Mouse (Mus musculus): ENCODE data around the gene Npas3. TPM values are rescaled to one million over a fixed set of nuclear protein-coding genes. Genes with fewer than 3 reads are reported as not detected.

The Npas3 gene
- 25.1 and 27.9 TPM in 2 replicates for polyA plus RNA-seq (2015; fragmentation: Nextera tagmentation; extraction: Ambion mirVana)

GRCm38 (mm10) chr12:53248101-53248727 is at the start of gene Npas3:
Gene Npas3 (plus strand): TSS chr12:53248677.
- WGBS, result under 1% methylated on average over 56 of the region's 62 CpGs
- H3K36me3 ChIP-seq (ENCODE audit: control insufficient read depth, insufficient read depth, low read length), result no peaks in the 10 kb centered on the region
- peak within 1 kb of the TSS; percentile 90 for H3K27ac ChIP-seq (ENCODE audit: low read length)
- peaks cover 26% of the 10 kb centered on the region for H3K4me1 ChIP-seq (ENCODE audit: control insufficient read depth, insufficient read depth, low read length)
- H3K9ac ChIP-seq (ENCODE audit: low read depth, low read length), result peak within 1 kb of the TSS; percentile 90
- peak within 1 kb of the TSS; percentile 84 for H3K4me3 ChIP-seq (ENCODE audit: low read depth, low read length)
- no peaks in the 10 kb centered on the region for H3K27me3 ChIP-seq (ENCODE audit: control insufficient read depth, insufficient read depth, low read depth, low read length)
- no peaks in the 10 kb centered on the region for H3K9me3 ChIP-seq (replicated peaks; ENCODE audit: control insufficient read depth, low read length, poor library complexity, severe bottlenecking)
- H3K4me2 ChIP-seq (ENCODE audit: low read length), result peak within 1 kb of the TSS; percentile 91
- peak; percentile 77 for ATAC-seq

DNA sequence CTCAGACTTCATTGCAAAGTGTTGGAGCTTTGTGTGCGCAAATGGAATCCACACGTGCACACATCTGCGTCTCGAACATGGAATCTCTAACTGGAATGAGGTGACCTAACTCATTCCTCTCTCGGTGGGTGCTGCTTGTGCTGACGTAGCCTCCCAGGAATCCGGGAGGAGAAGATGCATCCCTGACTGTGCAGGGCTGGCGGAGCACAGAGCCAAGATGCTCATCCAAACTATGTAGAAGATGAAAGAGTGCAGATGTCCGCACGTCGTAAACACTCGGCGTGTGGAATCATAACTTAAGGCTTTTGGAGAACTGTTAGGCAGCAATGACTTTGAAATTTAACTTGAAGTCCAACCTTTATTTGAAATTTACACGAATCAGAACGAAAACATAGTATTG is 31.3 kb upstream of the Npas3 start:
- no peaks in the 10 kb centered on the region for H3K9me3 ChIP-seq (replicated peaks; ENCODE audit: control insufficient read depth, low read length, poor library complexity, severe bottlenecking)
- ATAC-seq, result no peak
- H3K4me1 ChIP-seq (ENCODE audit: control insufficient read depth, insufficient read depth, low read length), result no peaks in the 10 kb centered on the region
- H3K4me2 ChIP-seq (ENCODE audit: low read length), result no peak overlapping the region
- H3K4me3 ChIP-seq (ENCODE audit: low read depth, low read length), result no peak overlapping the region
- no peak overlapping the region for H3K9ac ChIP-seq (ENCODE audit: low read depth, low read length)
- H3K27me3 ChIP-seq (ENCODE audit: control insufficient read depth, insufficient read depth, low read depth, low read length), result no peaks in the 10 kb centered on the region
- 92% methylated on average over 15 of the region's 15 CpGs for WGBS
- H3K36me3 ChIP-seq (ENCODE audit: control insufficient read depth, insufficient read depth, low read length), result no peaks in the 10 kb centered on the region
- H3K27ac ChIP-seq (ENCODE audit: low read length), result no peak overlapping the region

DNA sequence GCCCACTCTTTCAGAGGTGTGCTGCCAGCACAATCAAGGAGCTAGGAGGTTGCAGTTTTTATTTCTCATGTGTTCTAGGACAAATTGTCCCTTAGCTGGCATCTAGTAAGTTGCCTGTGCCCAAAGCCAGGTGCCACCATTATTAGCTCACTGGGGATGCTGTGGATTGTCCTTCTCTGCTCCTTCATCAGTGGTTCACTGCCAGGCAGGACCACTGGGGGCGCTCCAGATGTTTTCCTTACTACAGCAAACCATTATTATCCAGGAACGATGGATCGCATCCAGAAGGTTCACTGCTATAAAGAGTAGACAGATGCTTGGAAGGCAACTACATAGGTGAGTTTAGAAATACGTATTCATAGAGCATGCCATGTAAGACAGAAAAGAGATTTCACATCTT is 25.7 kb upstream of the Npas3 start:
- H3K4me3 ChIP-seq (ENCODE audit: low read depth, low read length), result no peak overlapping the region
- no peak overlapping the region for H3K27ac ChIP-seq (ENCODE audit: low read length)
- no peak for ATAC-seq
- no peaks in the 10 kb centered on the region for H3K9me3 ChIP-seq (replicated peaks; ENCODE audit: control insufficient read depth, low read length, poor library complexity, severe bottlenecking)
- no peak overlapping the region for H3K9ac ChIP-seq (ENCODE audit: low read depth, low read length)
- no peaks in the 10 kb centered on the region for H3K4me1 ChIP-seq (ENCODE audit: control insufficient read depth, insufficient read depth, low read length)
- no peak overlapping the region for H3K4me2 ChIP-seq (ENCODE audit: low read length)
- 70% methylated on average over 4 of the region's 4 CpGs for WGBS
- H3K36me3 ChIP-seq (ENCODE audit: control insufficient read depth, insufficient read depth, low read length), result no peaks in the 10 kb centered on the region
- no peaks in the 10 kb centered on the region for H3K27me3 ChIP-seq (ENCODE audit: control insufficient read depth, insufficient read depth, low read depth, low read length)

- WGBS, result 36% methylated on average over 4 of the region's 4 CpGs
- no peak for ATAC-seq
These were observed 21.1 kb upstream of the Npas3 start for GRCm38 (mm10) chr12:53227356-53227755.

GRCm38 (mm10) chr12:53229419-53229818 is 19.1 kb upstream of the Npas3 start:
- Histone ChIP-seq H3K27ac (ENCODE audit: low read length) (no peak overlapping the region), H3K4me2 (ENCODE audit: low read length) (no peak overlapping the region), H3K27me3 (ENCODE audit: control insufficient read depth, insufficient read depth, low read depth, low read length) (no peaks in the 10 kb centered on the region), H3K36me3 (ENCODE audit: control insufficient read depth, insufficient read depth, low read length) (no peaks in the 10 kb centered on the region), H3K4me3 (ENCODE audit: low read depth, low read length) (no peak overlapping the region), H3K9me3 (replicated peaks; ENCODE audit: control insufficient read depth, low read length, poor library complexity, severe bottlenecking) (no peaks in the 10 kb centered on the region), H3K9ac (ENCODE audit: low read depth, low read length) (no peak overlapping the region), H3K4me1 (ENCODE audit: control insufficient read depth, insufficient read depth, low read length) (no peaks in the 10 kb centered on the region)
- WGBS, result 77% methylated on average over 2 of the region's 2 CpGs
- no peak for ATAC-seq

More at GRCm38 (mm10) chr12:53227356-53227755, 21.1 kb upstream of the Npas3 start:
- no peaks in the 10 kb centered on the region for H3K9me3 ChIP-seq (replicated peaks; ENCODE audit: control insufficient read depth, low read length, poor library complexity, severe bottlenecking)
- no peaks in the 10 kb centered on the region for H3K36me3 ChIP-seq (ENCODE audit: control insufficient read depth, insufficient read depth, low read length)
- no peak overlapping the region for H3K9ac ChIP-seq (ENCODE audit: low read depth, low read length)
- H3K4me2 ChIP-seq (ENCODE audit: low read length), result no peak overlapping the region
- no peak overlapping the region for H3K27ac ChIP-seq (ENCODE audit: low read length)
- H3K4me3 ChIP-seq (ENCODE audit: low read depth, low read length), result no peak overlapping the region
- H3K4me1 ChIP-seq (ENCODE audit: control insufficient read depth, insufficient read depth, low read length), result no peaks in the 10 kb centered on the region
- H3K27me3 ChIP-seq (ENCODE audit: control insufficient read depth, insufficient read depth, low read depth, low read length), result no peaks in the 10 kb centered on the region

- H3K9me3 ChIP-seq (replicated peaks; ENCODE audit: control insufficient read depth, low read length, poor library complexity, severe bottlenecking), result no peaks in the 10 kb centered on the region
- peak overlapping the region; percentile 91 for H3K4me2 ChIP-seq (ENCODE audit: low read length)
- WGBS, result 1% methylated on average over 12 of the region's 12 CpGs
- peak overlapping the region; percentile 57 for H3K9ac ChIP-seq (ENCODE audit: low read depth, low read length)
- H3K4me3 ChIP-seq (ENCODE audit: low read depth, low read length), result peak overlapping the region; percentile 84
- no peak overlapping the region; the same call in 1 of the 2 replicates for H3K27ac ChIP-seq (ENCODE audit: low read length)
- H3K4me1 ChIP-seq (ENCODE audit: control insufficient read depth, insufficient read depth, low read length), result peaks cover 19% of the 10 kb centered on the region
- no peaks in the 10 kb centered on the region for H3K27me3 ChIP-seq (ENCODE audit: control insufficient read depth, insufficient read depth, low read depth, low read length)
- H3K36me3 ChIP-seq (ENCODE audit: control insufficient read depth, insufficient read depth, low read length), result no peaks in the 10 kb centered on the region
- ATAC-seq, result no peak
These were observed 2.3 kb upstream of the Npas3 start for GRCm38 (mm10) chr12:53246181-53246580.

DNA sequence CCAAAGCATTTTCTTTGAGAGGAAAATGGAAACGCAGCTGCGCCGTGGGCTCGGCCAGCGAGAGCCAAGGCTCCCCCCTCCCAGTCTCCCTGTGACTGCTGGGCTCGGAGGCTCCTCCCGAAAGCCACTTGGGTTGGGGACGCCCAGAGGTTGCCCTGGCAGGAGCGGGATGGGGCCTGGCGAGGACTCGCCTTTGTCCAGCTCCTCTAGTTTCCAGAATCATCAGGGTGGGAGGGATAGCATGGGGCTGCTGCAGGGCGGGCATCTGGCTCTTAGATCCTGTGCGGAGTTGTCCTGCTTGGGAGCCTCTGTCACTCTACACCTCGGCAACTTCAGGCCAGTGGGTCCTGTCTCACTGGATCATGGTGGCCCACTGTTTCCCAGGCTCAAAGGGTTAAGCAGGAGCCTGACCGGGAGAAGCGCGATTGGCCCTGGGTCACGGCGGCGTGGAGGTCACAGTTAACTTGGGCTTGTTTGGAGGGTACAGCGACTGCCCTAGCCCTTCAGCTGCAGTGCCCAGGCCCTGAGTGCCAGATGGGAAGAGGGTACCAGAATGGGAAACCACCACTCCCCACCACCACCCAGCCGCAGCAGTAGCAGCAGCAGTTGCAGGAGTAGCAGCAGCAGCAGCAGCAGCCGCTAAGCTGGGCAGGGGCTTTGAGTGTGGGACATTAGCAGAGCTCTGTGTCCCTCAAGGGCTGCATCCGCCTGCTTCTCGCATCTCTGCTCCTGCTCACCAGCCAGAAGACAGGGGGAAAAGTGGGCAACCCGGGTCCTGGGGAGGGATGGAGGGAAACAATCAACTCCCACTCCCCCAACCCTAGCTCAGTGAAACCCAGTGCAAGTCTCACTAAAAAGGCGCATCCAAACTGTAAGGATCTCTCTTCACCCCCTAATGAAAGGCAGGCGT is 1.6 kb upstream of the Npas3 start:
- peak; percentile 52 for ATAC-seq
- H3K4me2 ChIP-seq (ENCODE audit: low read length), result peak overlapping the region; percentile 91
- peak overlapping the region; percentile 84 for H3K4me3 ChIP-seq (ENCODE audit: low read depth, low read length)
- no peaks in the 10 kb centered on the region for H3K36me3 ChIP-seq (ENCODE audit: control insufficient read depth, insufficient read depth, low read length)
- peak overlapping the region; percentile 57 for H3K9ac ChIP-seq (ENCODE audit: low read depth, low read length)
- H3K9me3 ChIP-seq (replicated peaks; ENCODE audit: control insufficient read depth, low read length, poor library complexity, severe bottlenecking), result no peaks in the 10 kb centered on the region
- H3K4me1 ChIP-seq (ENCODE audit: control insufficient read depth, insufficient read depth, low read length), result peaks cover 25% of the 10 kb centered on the region
- H3K27me3 ChIP-seq (ENCODE audit: control insufficient read depth, insufficient read depth, low read depth, low read length), result no peaks in the 10 kb centered on the region
- H3K27ac ChIP-seq (ENCODE audit: low read length), result peak overlapping the region; percentile 90
- under 1% methylated on average over 28 of the region's 28 CpGs for WGBS

GRCm38 (mm10) chr12:53247491-53248035 is 914 bp upstream of the Npas3 start:
- ATAC-seq, result peak; percentile 4
- under 1% methylated on average over 25 of the region's 25 CpGs for WGBS

More at GRCm38 (mm10) chr12:53247491-53248035, 914 bp upstream of the Npas3 start:
- Histone ChIP-seq H3K9ac (ENCODE audit: low read depth, low read length) (peak overlapping the region; percentile 90), H3K36me3 (ENCODE audit: control insufficient read depth, insufficient read depth, low read length) (no peaks in the 10 kb centered on the region), H3K4me3 (ENCODE audit: low read depth, low read length) (peak overlapping the region; percentile 84), H3K4me2 (ENCODE audit: low read length) (peak overlapping the region; percentile 91), H3K27ac (ENCODE audit: low read length) (peak overlapping the region; percentile 90), H3K9me3 (replicated peaks; ENCODE audit: control insufficient read depth, low read length, poor library complexity, severe bottlenecking) (no peaks in the 10 kb centered on the region), H3K4me1 (ENCODE audit: control insufficient read depth, insufficient read depth, low read length) (peaks cover 26% of the 10 kb centered on the region), H3K27me3 (ENCODE audit: control insufficient read depth, insufficient read depth, low read depth, low read length) (no peaks in the 10 kb centered on the region)

Data from midbrain, embryonic 16.5 days (tissue).